Mouse (Mus musculus) neural tube, embryonic 11.5 days (tissue): ENCODE data around the gene Taf1a. TPM values are rescaled to one million over a fixed set of nuclear protein-coding genes. Genes with fewer than 3 reads are reported as not detected.

Source experiments
- ATAC-seq: fragments of 200-750 bp; cut with Nextera tagmentation; 2 replicates; pipeline ENCODE4 v1.8.0; 2017; ENCODE audit warnings: moderate number of reproducible peaks, mild to moderate bottlenecking, moderate TSS enrichment, moderate library complexity; ENCODE audit not compliant: insufficient read depth, low FRiP score, low TSS enrichment
- DNase-seq: peaks from one replicate; pipeline ENCODE4 v3.0.0-alpha.2; 2015; ENCODE audit warnings: low spot score
- H3K27ac ChIP-seq: fragments of 300-500 bp; sonication (generic); 2 replicates; pipeline ENCODE4 v1.5.1; 2014; ENCODE audit warnings: low read depth, mild to moderate bottlenecking, low read length
- H3K27me3 ChIP-seq: fragments of 300-500 bp; sonication (generic); 2 replicates; pipeline ENCODE4 v1.6.1; 2014; ENCODE audit warnings: mild to moderate bottlenecking, low read length, mixed read lengths; ENCODE audit not compliant: control insufficient read depth, insufficient read depth
- H3K36me3 ChIP-seq: fragments of 300-500 bp; sonication (generic); 2 replicates; pipeline ENCODE4 v1.6.1; 2014; ENCODE audit warnings: mild to moderate bottlenecking, low read length, moderate library complexity, mixed read lengths; ENCODE audit not compliant: control insufficient read depth, insufficient read depth
- H3K4me1 ChIP-seq: fragments of 300-500 bp; sonication (generic); 2 replicates; pipeline ENCODE4 v1.6.1; 2014; ENCODE audit warnings: low read length, mixed read lengths; ENCODE audit not compliant: control insufficient read depth, insufficient read depth
- H3K4me2 ChIP-seq: fragments of 300-500 bp; sonication (generic); 2 replicates; pipeline ENCODE4 v1.6.1; 2014; ENCODE audit warnings: low read depth, mild to moderate bottlenecking, moderate library complexity
- H3K4me3 ChIP-seq: fragments of 300-500 bp; sonication (generic); 2 replicates; pipeline ENCODE4 v1.5.1; 2014; ENCODE audit warnings: low read depth, low read length
- H3K9ac ChIP-seq: fragments of 300-500 bp; sonication (generic); 2 replicates; pipeline ENCODE4 v1.6.1; 2014; ENCODE audit warnings: mild to moderate bottlenecking, low read length
- H3K9me3 ChIP-seq: fragments of 300-500 bp; sonication (generic); 2 replicates; pipeline ENCODE4 v1.6.1; 2016; ENCODE audit warnings: low read length; ENCODE audit not compliant: control insufficient read depth
- WGBS: fragments of 180-500 bp; shearing (Covaris S2); extraction: QIAGEN DNeasy Blood & Tissue Kit; methylation state at CpG from one replicate; pipeline ENCODE4 v1.1.7; 2014; 5-methylcytosine and 5-hydroxymethylcytosine counted together
- polyA plus RNA-seq: library from polyadenylated mRNA; unstranded; fragments of >200 nt; fragmentation: Nextera tagmentation; extraction: Ambion mirVana; gene quantifications from 2 replicates; pipeline ENCODE4 v1.2.1, GENCODE M21; 2014

The Taf1a gene
- polyA plus RNA-seq, 1 experiment from 2014 or later = 17.9 TPM

GRCm38 (mm10) chr1:183424100-183424499 is 35.3 kb downstream of the Taf1a start:
- no peaks in the 10 kb centered on the region for H3K4me1 ChIP-seq
- no peak overlapping the region for H3K4me2 ChIP-seq
- no peaks in the 10 kb centered on the region for H3K36me3 ChIP-seq
- H3K27ac ChIP-seq = no peak overlapping the region
- no peaks in the 10 kb centered on the region for H3K9me3 ChIP-seq
- 94% methylated on average over 7 of the region's 7 CpGs for WGBS
- no peak overlapping the region for H3K4me3 ChIP-seq
- DNase-seq = no peak
- H3K9ac ChIP-seq = no peak overlapping the region
- ATAC-seq = no peak
- H3K27me3 ChIP-seq = no peaks in the 10 kb centered on the region

GRCm38 (mm10) chr1:183434918-183435317 is 46.1 kb downstream of the Taf1a start:
- no peak overlapping the region for H3K4me3 ChIP-seq
- DNase-seq = no peak
- H3K4me2 ChIP-seq = no peak overlapping the region
- no peaks in the 10 kb centered on the region for H3K36me3 ChIP-seq
- no peaks in the 10 kb centered on the region for H3K27me3 ChIP-seq
- no peak for ATAC-seq
- H3K9ac ChIP-seq = no peak overlapping the region
- no peaks in the 10 kb centered on the region for H3K4me1 ChIP-seq
- WGBS = 89% methylated on average over 9 of the region's 9 CpGs
- no peak overlapping the region for H3K27ac ChIP-seq
- no peaks in the 10 kb centered on the region for H3K9me3 ChIP-seq

DNA sequence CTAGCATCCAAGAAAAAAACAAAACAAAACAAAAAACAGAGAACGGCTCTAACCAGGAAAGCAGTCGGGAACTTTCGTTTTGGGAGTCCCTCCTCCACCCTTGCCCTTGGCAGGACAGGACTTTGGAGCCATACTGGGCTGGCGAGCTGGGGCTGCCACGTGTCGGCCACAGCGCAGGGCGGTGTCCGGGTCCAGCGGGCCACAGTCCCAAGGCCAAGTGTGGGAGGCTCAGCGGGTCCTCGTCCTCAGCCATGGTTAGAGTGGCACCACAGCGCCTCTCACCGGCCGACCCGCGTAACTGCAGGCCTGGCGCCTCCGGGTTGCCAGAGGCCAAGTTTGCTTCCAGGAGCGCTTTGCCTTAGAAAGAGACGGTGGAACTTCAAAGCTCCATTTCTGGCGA is 50.3 kb downstream of the Taf1a start:
- no peak overlapping the region for H3K9ac ChIP-seq
- no peaks in the 10 kb centered on the region for H3K27me3 ChIP-seq
- no peak for ATAC-seq
- H3K4me3 ChIP-seq = no peak overlapping the region
- 0 out of 2 replicates have a peak, but pooled peaks cover 4% of the 10 kb centered on the region for H3K9me3 ChIP-seq
- WGBS = 31% methylated on average over 22 of the region's 22 CpGs
- H3K4me1 ChIP-seq = 0 out of 2 replicates have a peak, but pooled peaks cover 2% of the 10 kb centered on the region
- no peak overlapping the region for H3K27ac ChIP-seq
- DNase-seq = peak; percentile 59
- no peaks in the 10 kb centered on the region for H3K36me3 ChIP-seq
- H3K4me2 ChIP-seq = peak overlapping the region; percentile 24

DNA sequence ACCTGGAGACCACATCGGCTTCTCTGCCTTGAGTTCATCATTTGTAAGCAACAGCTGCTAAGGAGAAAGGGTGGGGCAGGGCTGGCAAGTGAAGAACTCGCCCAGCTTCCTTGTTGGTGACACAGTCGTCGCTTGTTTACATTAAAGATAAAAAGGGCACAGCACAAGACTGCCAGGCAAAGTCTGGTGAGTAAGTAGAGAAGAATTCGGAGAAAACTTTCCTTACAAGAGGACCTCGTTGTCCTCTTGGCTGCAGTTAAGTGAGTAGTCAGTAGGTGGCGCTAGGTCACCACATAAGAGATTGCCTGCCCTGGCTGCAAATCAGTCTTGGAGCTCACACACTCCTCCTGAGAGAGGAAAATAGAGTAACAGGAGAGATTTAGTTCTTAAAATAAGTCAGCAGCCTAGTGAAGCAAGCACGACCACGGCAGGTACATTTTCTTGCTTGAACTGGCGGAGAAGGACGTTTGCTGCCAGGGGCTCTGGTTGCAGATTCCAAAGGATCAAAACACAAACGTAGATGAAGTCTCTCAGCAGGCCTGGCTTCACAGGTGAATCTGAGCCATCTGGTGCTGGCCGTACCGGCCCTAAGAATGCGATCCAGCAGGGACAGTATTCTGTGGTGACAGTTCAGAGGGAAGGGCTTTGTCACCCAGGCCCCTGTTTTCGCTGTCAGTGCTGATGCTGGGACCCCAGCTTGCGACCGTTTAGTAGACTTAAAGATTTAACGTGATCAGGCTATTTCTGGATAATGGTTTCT is 53.4 kb downstream of the Taf1a start:
- Histone ChIP-seq H3K9me3 (0 out of 2 replicates have a peak, but pooled peaks cover 4% of the 10 kb centered on the region), H3K4me1 (0 out of 2 replicates have a peak, but pooled peaks cover 2% of the 10 kb centered on the region), H3K4me3 (no peak overlapping the region), H3K36me3 (no peaks in the 10 kb centered on the region), H3K27ac (no peak overlapping the region), H3K9ac (peak overlapping the region; percentile 18), H3K4me2 (no peak overlapping the region), H3K27me3 (no peaks in the 10 kb centered on the region)
- WGBS = 28% methylated on average over 19 of the region's 19 CpGs
- peak; percentile 82 for DNase-seq
- 0 out of 2 replicates have a peak, but pooled peaks have one; percentile 40 for ATAC-seq

GRCm38 (mm10) chr1:183453066-183453465 is 64.3 kb downstream of the Taf1a start:
- Histone ChIP-seq H3K27ac (no peak overlapping the region), H3K27me3 (no peaks in the 10 kb centered on the region), H3K9me3 (no peaks in the 10 kb centered on the region), H3K4me3 (no peak overlapping the region), H3K4me1 (no peaks in the 10 kb centered on the region), H3K4me2 (no peak overlapping the region), H3K9ac (no peak overlapping the region), H3K36me3 (no peaks in the 10 kb centered on the region)
- ATAC-seq (no peak), DNase-seq (peak; percentile 24)
- 31% methylated on average over 3 of the region's 3 CpGs for WGBS

Other genes starting within 250 kb of the Taf1a start
- 11.7 and 12.6 TPM in 2 replicates for gene Disp1, start 167.5 kb upstream of the Taf1a start, polyA plus RNA-seq
- gene Aida, start 92.4 kb upstream of the Taf1a start, polyA plus RNA-seq = 29.2 and 37.0 TPM in 2 replicates
- gene Brox, start 91.7 kb upstream of the Taf1a start, polyA plus RNA-seq = 74.2 and 78.1 TPM in 2 replicates
- 107 and 110 TPM in 2 replicates for gene Mia3, start 19.4 kb upstream of the Taf1a start, polyA plus RNA-seq
- gene Hhipl2, start 29.2 kb downstream of the Taf1a start, polyA plus RNA-seq = 0.32 and 0.65 TPM in 2 replicates